Mouse (Mus musculus) cerebellum, adult 2 months (tissue): ENCODE measurements around the gene Vsig10.

ENCODE experiments used
- CTCF ChIP-seq: fragments of 200-500 bp; IDR thresholded peaks from 2 replicates; pipeline ENCODE4 v1.5.1; 2011; ENCODE audit warnings: low read depth, mild to moderate bottlenecking, control low read depth, low read length, moderate library complexity, borderline replicate concordance; ENCODE audit not compliant: insufficient read depth
- POLR2A ChIP-seq: fragments of 200-500 bp; IDR thresholded peaks from 2 replicates; pipeline ENCODE4 v1.6.1; 2011; ENCODE audit warnings: low read length, control low read depth, borderline replicate concordance; ENCODE audit not compliant: insufficient read depth

DNA sequence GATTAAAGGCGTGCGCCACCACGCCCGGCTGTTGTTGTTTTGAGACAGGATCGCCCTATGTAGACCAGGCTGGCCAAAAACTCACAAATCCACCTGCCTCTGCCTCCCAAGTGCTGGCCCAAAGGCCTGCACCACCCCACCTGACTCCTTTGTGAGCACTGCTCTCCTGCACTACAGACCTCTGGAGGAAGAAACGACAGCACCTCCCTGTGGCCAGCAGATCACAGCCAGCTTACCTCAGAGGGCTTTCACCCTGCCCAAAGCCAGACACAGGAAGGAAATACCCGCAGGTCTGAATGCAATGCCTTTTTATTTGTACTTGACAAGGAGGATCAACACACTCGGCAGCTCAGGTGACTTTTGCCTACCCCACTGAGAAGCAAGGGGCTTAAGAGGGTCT lies 36.5 kb upstream of the Vsig10 start:
- no peak for TF ChIP-seq POLR2A
- peak; percentile 17; the same call in 1 of the 2 replicates for TF ChIP-seq CTCF
